Mouse (Mus musculus): Measurements from ENCODE around the gene Asap3.

GRCm38 (mm10) chr4:136164981-136165380 is 41.2 kb upstream of the Asap3 start:
- TF ChIP-seq CTCF (IDR thresholded peaks at IDR 0.05; ENCODE audit: extremely low read depth, insufficient read depth, low read length) = no peak
- TF ChIP-seq POLR2A (IDR thresholded peaks at IDR 0.05; ENCODE audit: extremely low read depth, insufficient read depth, low read length) = no peak

Measured in cortical plate, adult 2 months (tissue).